Mouse (Mus musculus) brown adipose tissue, adult 24 weeks (tissue): ENCODE results near the gene Hist1h2bq. TPM values are rescaled to one million over a fixed set of nuclear protein-coding genes. Genes with fewer than 3 reads are reported as not detected.
"Not testable (repeated sequence)": the region's sequence is repeated elsewhere in the genome, so short reads cannot be mapped to it uniquely, and the experiment has no call there.

Experiments used
- H3K27ac ChIP-seq: fragments of 200-500 bp; replicated peaks from 2 replicates; pipeline ENCODE4 v1.5.1; 2012; ENCODE audit warnings: low read depth, mild to moderate bottlenecking, low read length
- H3K4me1 ChIP-seq: fragments of 200-500 bp; 2 replicates; pipeline ENCODE4 v1.6.1; 2012; ENCODE audit warnings: low read length, mixed read lengths; ENCODE audit not compliant: control insufficient read depth, insufficient read depth, insufficient read length
- H3K4me3 ChIP-seq: fragments of 200-500 bp; 2 replicates; pipeline ENCODE4 v1.5.1; 2012; ENCODE audit warnings: low read depth, mild to moderate bottlenecking, low read length, moderate library complexity; ENCODE audit not compliant: insufficient read depth
- polyA plus RNA-seq: library from polyadenylated mRNA; stranded (reverse); fragments of >200 nt; gene quantifications from 2 replicates; pipeline ENCODE4 v1.2.4, GENCODE M21; 2012; ENCODE audit not compliant: missing spikeins, insufficient read depth, insufficient read length

Gene Hist1h2bq
- 1.3 TPM in 1 of 2 replicates, not detected in the other for polyA plus RNA-seq

GRCm38 (mm10) chr13:21810073-21810472, at the start of gene Hist1h2bq, which contains the start of gene Hist1h2ao:
TSS of gene Hist1h2bq (minus strand) at chr13:21810197.
TSS of gene Hist1h2ao (plus strand) at chr13:21810465.
- not testable (repeated sequence) for H3K4me3 ChIP-seq, H3K27ac ChIP-seq, H3K4me1 ChIP-seq

- H3K4me3 ChIP-seq: peak overlapping the region; percentile 57
- no peaks in the 10 kb centered on the region for H3K4me1 ChIP-seq
- H3K27ac ChIP-seq: no peak overlapping the region
Observed at GRCm38 (mm10) chr13:21855698-21856162, 45.7 kb upstream of the Hist1h2bq start.

- no peak overlapping the region for H3K27ac ChIP-seq
- no peaks in the 10 kb centered on the region for H3K4me1 ChIP-seq
- H3K4me3 ChIP-seq: no peak overlapping the region
Observed at GRCm38 (mm10) chr13:21855146-21855545, 45.1 kb upstream of the Hist1h2bq start.

- peak overlapping the region; percentile 94 for H3K27ac ChIP-seq
Observed at GRCm38 (mm10) chr13:21852215-21852945, 42.4 kb upstream of the Hist1h2bq start.

GRCm38 (mm10) chr13:21850696-21851095, 40.7 kb upstream of the Hist1h2bq start:
- not testable (repeated sequence) for H3K4me1 ChIP-seq, H3K27ac ChIP-seq, H3K4me3 ChIP-seq

More at GRCm38 (mm10) chr13:21852215-21852945, 42.4 kb upstream of the Hist1h2bq start:
- Histone ChIP-seq H3K4me1 (no peaks in the 10 kb centered on the region), H3K4me3 (no peak overlapping the region)

- Histone ChIP-seq H3K27ac (no peak overlapping the region), H3K4me1 (no peaks in the 10 kb centered on the region), H3K4me3 (no peak overlapping the region)
Observed at GRCm38 (mm10) chr13:21847883-21848282, 37.9 kb upstream of the Hist1h2bq start.

- not testable (repeated sequence) for H3K27ac ChIP-seq, H3K4me3 ChIP-seq, H3K4me1 ChIP-seq
Observed at GRCm38 (mm10) chr13:21846356-21846755, 36.4 kb upstream of the Hist1h2bq start.

GRCm38 (mm10) chr13:21840508-21840907, 30.5 kb upstream of the Hist1h2bq start:
- H3K4me3 ChIP-seq, H3K4me1 ChIP-seq: not testable (repeated sequence)

GRCm38 (mm10) chr13:21833461-21833860, 23.5 kb upstream of the Hist1h2bq start, which contains the start of the genes Hist1h2ap and Hist1h2br:
TSS of gene Hist1h2ap (minus strand) at chr13:21833507.
TSS of gene Hist1h2br (plus strand) at chr13:21833743.
- H3K27ac ChIP-seq, H3K4me1 ChIP-seq, H3K4me3 ChIP-seq: not testable (repeated sequence)

More at GRCm38 (mm10) chr13:21840508-21840907, 30.5 kb upstream of the Hist1h2bq start:
- not testable (repeated sequence) for H3K27ac ChIP-seq

- H3K4me3 ChIP-seq: peak within 1 kb of the TSS; percentile 42
- not testable (repeated sequence) for H3K4me1 ChIP-seq, H3K27ac ChIP-seq
Observed at GRCm38 (mm10) chr13:21831418-21832394, 21.7 kb upstream of the Hist1h2bq start, which contains the start of gene Hist1h4n. TSS of gene Hist1h4n (minus strand) at chr13:21832196.

- no peak overlapping the region for H3K4me3 ChIP-seq
- no peak overlapping the region for H3K27ac ChIP-seq
- no peaks in the 10 kb centered on the region for H3K4me1 ChIP-seq
Observed at GRCm38 (mm10) chr13:21830344-21830743, 20.3 kb upstream of the Hist1h2bq start.

GRCm38 (mm10) chr13:21828511-21828910, 18.5 kb upstream of the Hist1h2bq start:
- Histone ChIP-seq H3K4me1 (no peaks in the 10 kb centered on the region), H3K4me3 (no peak overlapping the region), H3K27ac (no peak overlapping the region)

GRCm38 (mm10) chr13:21820082-21820890, 10.3 kb upstream of the Hist1h2bq start:
- H3K4me3 ChIP-seq, H3K27ac ChIP-seq, H3K4me1 ChIP-seq: not testable (repeated sequence)

GRCm38 (mm10) chr13:21812092-21812491, 2.1 kb upstream of the Hist1h2bq start:
- H3K4me1 ChIP-seq, H3K27ac ChIP-seq: not testable (repeated sequence)
- H3K4me3 ChIP-seq: peak overlapping the region; percentile 10; the same call in 1 of the 2 replicates
